Mouse (Mus musculus): ENCODE measurements at regions not wholly inside any gene's neighbourhood (a gene's known extent, or its start where the extent isn't known, plus 50 kb on each side); places are given as distances from the start of the nearest gene placed in this dataset.

DNA sequence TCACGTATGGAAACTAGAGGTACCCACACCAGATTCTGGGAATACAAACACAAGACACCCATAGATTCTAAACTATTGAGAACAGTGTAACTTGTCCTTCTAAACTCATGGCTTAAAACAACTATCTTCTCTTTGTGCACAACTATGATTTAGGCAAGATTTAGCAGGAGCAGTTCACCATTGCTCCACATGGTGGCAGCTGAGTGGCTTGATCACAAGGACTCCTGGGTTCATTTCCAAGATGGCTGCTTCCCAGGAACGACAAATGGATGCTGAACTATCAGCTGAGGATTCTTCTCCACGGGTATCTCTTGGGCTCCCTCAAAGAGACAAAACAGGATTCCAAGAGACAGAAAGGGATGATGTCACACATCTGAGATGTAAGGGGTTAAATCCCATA, 251.5 kb downstream of the Sp3 start:
- peak; percentile 70 for DNase-seq (ENCODE audit: low read depth, low spot score)
- Histone ChIP-seq H3K9me3 (replicated peaks; ENCODE audit: insufficient read depth, low read length) (no peaks in the 10 kb centered on the region), H3K4me3 (ENCODE audit: control insufficient read depth in 1 of 2, insufficient read depth in 1 of 2, low read depth in 2 of 2, low read length in 2 of 2) (no peak overlapping the region), H3K36me3 (ENCODE audit: control insufficient read depth in 1 of 2, insufficient read depth in 2 of 2, low read length in 2 of 2) (no peaks in the 10 kb centered on the region), H3K4me1 (ENCODE audit: control insufficient read depth in 1 of 2, insufficient read depth in 2 of 2, low read length in 2 of 2) (no peaks in the 10 kb centered on the region), H3K27me3 (ENCODE audit: control insufficient read depth in 1 of 2, insufficient read depth in 2 of 2, low read length in 2 of 2) (peaks cover 3 to 4% of the 10 kb centered on the region in 2 experiments), H3K27ac (ENCODE audit: control insufficient read depth, low read depth, low read length) (no peak overlapping the region), H3K79me2 (ENCODE audit: control insufficient read depth, insufficient read depth, low read length, poor library complexity) (no peaks in the 10 kb centered on the region), H3K9ac (ENCODE audit: control insufficient read depth, low read depth, low read length, poor library complexity, severe bottlenecking) (no peak overlapping the region)
- TF ChIP-seq RAD21 (IDR thresholded peaks at IDR 0.05; ENCODE audit: low read depth, low read length): peak; percentile 86
- TF ChIP-seq SMC3 (IDR thresholded peaks at IDR 0.05; ENCODE audit: low read depth, low read length): peak; percentile 97
- TF ChIP-seq GABPA (IDR thresholded peaks at IDR 0.05; ENCODE audit: low read depth, low read length): no peak
- TF ChIP-seq MYC (IDR thresholded peaks at IDR 0.05; ENCODE audit: low read depth, low read length): no peak
- TF ChIP-seq HCFC1 (IDR thresholded peaks at IDR 0.05; ENCODE audit: low read depth, low read length): no peak
- TF ChIP-seq ZNF384 (IDR thresholded peaks at IDR 0.05; ENCODE audit: low read depth, low read length): no peak
- TF ChIP-seq CHD1 (IDR thresholded peaks at IDR 0.05; ENCODE audit: low read depth, low read length): no peak
- TF ChIP-seq GATA1 (IDR thresholded peaks at IDR 0.05; ENCODE audit: low read depth, low read length): no peak
- TF ChIP-seq MXI1 (IDR thresholded peaks at IDR 0.05; ENCODE audit: low read depth, low read length): no peak
- TF ChIP-seq EP300 (IDR thresholded peaks at IDR 0.05; ENCODE audit: low read depth in 1 of 2, low read length in 2 of 2): no peak
- TF ChIP-seq ZMIZ1 (IDR thresholded peaks at IDR 0.05; ENCODE audit: low read depth, low read length): no peak
- no peak for TF ChIP-seq TAL1 (IDR thresholded peaks at IDR 0.05; ENCODE audit: low read length)
- no peak for TF ChIP-seq BHLHE40 (IDR thresholded peaks at IDR 0.05; ENCODE audit: borderline replicate concordance, low read depth, low read length)
- TF ChIP-seq TCF12 (IDR thresholded peaks at IDR 0.05; ENCODE audit: low read depth, low read length): no peak
- no peak for TF ChIP-seq MAX (IDR thresholded peaks at IDR 0.05; ENCODE audit: low read length)
- no peak for TF ChIP-seq POLR2A (IDR thresholded peaks at IDR 0.05; ENCODE audit: control insufficient read depth in 1 of 2, insufficient read depth in 1 of 2, low read depth in 1 of 2, low read length in 2 of 2, poor library complexity in 1 of 2)
- no peak for TF ChIP-seq NELFE (IDR thresholded peaks at IDR 0.05; ENCODE audit: low read depth, low read length)
- no peak for TF ChIP-seq TBP (IDR thresholded peaks at IDR 0.05; ENCODE audit: low read depth, low read length)
- TF ChIP-seq E2F4 (IDR thresholded peaks at IDR 0.05; ENCODE audit: borderline replicate concordance, low read depth, low read length): no peak
- no peak for TF ChIP-seq UBTF (IDR thresholded peaks at IDR 0.05; ENCODE audit: borderline replicate concordance, insufficient read depth, low read depth, low read length)
- TF ChIP-seq USF1 (IDR thresholded peaks at IDR 0.05; ENCODE audit: low read depth, low read length): no peak
- no peak for TF ChIP-seq NRF1 (IDR thresholded peaks at IDR 0.05; ENCODE audit: insufficient read depth, low read depth, low read length, poor library complexity, severe bottlenecking)
- TF ChIP-seq CHD2 (IDR thresholded peaks at IDR 0.05; ENCODE audit: low read length): no peak
- TF ChIP-seq POLR2AphosphoS2 (IDR thresholded peaks at IDR 0.05; ENCODE audit: low read length): no peak
- no peak for TF ChIP-seq MAFK (IDR thresholded peaks at IDR 0.05; ENCODE audit: borderline replicate concordance, low read depth, low read length)
- TF ChIP-seq KAT2A (conservative IDR thresholded peaks at IDR 0.05; ENCODE audit: low read depth, low read length): no peak
- peak; percentile 87 for TF ChIP-seq ZC3H11A (IDR thresholded peaks at IDR 0.05; ENCODE audit: low read depth, low read length)
- no peak for TF ChIP-seq USF2 (IDR thresholded peaks at IDR 0.05; ENCODE audit: borderline replicate concordance in 1 of 2, insufficient read depth in 1 of 2, low read depth in 1 of 2, low read length in 2 of 2)
- no peak for TF ChIP-seq MAZ (IDR thresholded peaks at IDR 0.05; ENCODE audit: low read depth, low read length)
- TF ChIP-seq SIN3A (IDR thresholded peaks at IDR 0.05; ENCODE audit: low read length): no peak
- TF ChIP-seq CTCF (IDR thresholded peaks at IDR 0.05 in 2 of 3, conservative IDR thresholded peaks at IDR 0.05 in 1 of 3; ENCODE audit: control insufficient read depth in 1 of 3, insufficient read depth in 1 of 3, low read depth in 2 of 3, low read length in 3 of 3, poor library complexity in 1 of 3, severe bottlenecking in 1 of 3): peak; percentile 76 to 88 (median 86)
- no peak for TF ChIP-seq ELF1 (IDR thresholded peaks at IDR 0.05; ENCODE audit: low read depth, low read length)
- TF ChIP-seq POLR2AphosphoS5 (IDR thresholded peaks at IDR 0.05; ENCODE audit: borderline replicate concordance, low read depth, low read length): no peak
- no peak for TF ChIP-seq MEF2A (IDR thresholded peaks at IDR 0.05; ENCODE audit: extremely low read depth, insufficient replicate concordance, low read depth, low read length, poor library complexity, severe bottlenecking)
- no peak for TF ChIP-seq JUND (IDR thresholded peaks at IDR 0.05; ENCODE audit: low read depth, low read length)
- TF ChIP-seq RCOR1 (IDR thresholded peaks at IDR 0.05; ENCODE audit: low read depth, low read length): 0 out of 2 replicates have a peak, but pooled peaks have one; percentile 9

Measured in MEL (cell line).